Mouse (Mus musculus) kidney, postnatal 25 days (tissue): Measurements from ENCODE around the gene Enpep.

Experiments used
- DNase-seq, 2 experiments: peaks; one replicate each; pipeline ENCODE4 v3.0.0; 2021; ENCODE audit warnings: mixed read lengths in 2 of 2

Gene Enpep

DNA sequence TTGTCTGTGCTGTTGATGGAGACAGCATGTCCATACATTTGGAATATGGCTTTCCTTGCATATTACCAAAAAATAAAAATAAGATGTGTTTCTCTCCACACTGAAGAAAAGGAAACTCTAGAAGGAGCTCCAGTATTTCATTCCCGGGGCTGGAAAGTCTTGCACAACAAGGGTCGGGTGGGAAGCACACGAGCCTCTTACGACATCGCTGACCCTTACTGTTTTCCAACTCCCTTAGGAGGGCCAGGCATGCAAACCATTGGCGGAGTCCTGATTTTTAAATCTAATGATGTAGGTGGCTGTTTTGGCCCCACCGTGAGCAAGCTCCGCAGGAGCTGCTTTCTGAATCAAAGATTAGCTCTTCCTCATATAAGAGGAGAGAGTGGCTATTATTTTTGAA, 20.6 kb downstream of the Enpep start:
- DNase-seq: no peak

DNA sequence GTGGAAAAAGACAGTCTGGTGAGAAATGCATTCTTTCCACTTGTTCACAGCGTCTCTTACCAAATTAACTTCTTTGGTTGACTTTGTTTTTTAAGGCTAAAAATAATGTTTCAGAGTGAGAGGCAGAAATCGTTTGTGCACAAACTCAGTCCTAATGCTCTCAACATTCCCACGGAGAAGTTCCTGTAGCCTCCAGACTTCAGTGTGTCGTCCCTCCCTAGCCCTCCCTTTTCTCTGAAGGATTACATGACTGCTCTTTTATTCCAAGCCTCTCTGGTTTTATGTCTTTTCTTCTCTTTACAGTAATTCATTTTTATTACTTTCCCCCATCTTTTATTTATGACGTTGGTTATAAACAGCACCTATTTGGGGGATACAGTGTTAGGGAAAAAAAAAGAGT, 22.6 kb downstream of the Enpep start:
- DNase-seq: no peak

DNA sequence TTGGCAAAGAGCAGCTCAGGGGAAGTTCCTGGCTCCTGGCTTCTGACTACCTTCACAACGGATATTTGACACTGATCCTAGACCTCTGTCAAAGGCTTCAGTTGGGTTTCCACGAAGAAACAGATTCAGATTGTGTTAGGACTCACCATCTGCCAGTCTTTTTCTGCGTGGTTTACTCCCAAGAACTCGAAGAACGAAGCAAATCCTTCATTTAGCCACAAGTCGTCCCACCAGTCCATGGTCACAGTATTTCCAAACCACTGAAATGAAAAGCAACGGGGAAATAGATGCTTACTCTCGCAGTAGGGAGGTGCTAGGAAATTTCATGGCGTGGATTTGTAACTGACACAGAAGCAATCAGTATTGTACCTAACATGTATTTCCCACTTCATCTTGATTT, 23.6 kb downstream of the Enpep start:
- no peak for DNase-seq

DNA sequence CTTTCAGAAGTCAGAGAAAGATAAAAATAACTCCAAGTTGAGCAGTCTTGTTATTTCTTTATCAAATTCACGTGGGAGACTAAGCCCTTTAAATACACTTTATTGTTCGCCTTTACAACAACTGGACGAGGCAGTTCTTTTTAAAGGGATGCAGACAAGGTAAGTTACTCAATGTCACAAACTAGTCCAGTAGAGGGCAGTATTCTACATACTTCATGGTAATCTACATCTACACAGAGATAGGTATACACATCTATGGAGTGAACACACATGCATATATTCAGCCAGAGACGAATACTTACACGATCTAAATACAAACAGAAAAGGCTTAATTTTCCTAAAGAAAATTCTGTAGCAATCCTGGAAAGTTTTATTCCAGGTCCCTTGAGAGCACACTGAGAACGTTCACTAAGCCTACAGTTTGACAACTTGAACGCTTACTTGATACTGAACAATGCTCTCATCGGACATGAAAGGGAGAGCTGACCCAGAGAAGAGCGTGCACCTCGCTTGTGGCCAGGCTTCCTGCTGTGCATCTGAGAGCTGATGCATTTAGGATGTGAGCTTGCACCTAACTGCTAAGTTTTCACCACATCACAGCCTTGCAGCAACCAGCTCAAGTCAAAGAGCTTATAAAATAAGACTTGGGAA, 24.3 kb downstream of the Enpep start:
- no peak for DNase-seq

DNA sequence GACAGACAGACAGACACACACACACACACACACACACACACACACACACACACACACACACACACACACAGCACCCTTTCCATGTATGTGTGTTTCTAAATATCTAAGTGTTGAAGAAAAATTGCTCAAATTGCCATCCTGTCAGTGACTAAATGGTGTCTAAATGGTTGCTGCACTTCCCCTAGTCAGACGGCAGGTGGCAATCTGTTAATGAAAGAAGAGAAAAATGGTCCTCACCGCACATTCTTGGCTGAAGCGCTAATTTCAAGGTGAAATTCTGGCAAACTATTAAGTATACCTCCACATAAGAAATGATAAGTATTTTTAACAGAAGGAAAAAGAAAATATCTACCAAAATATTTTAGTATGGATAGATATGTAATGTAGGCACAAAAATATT, 28.6 kb downstream of the Enpep start:
- peak in 1 of 2 experiments; percentile 23 for DNase-seq

DNA sequence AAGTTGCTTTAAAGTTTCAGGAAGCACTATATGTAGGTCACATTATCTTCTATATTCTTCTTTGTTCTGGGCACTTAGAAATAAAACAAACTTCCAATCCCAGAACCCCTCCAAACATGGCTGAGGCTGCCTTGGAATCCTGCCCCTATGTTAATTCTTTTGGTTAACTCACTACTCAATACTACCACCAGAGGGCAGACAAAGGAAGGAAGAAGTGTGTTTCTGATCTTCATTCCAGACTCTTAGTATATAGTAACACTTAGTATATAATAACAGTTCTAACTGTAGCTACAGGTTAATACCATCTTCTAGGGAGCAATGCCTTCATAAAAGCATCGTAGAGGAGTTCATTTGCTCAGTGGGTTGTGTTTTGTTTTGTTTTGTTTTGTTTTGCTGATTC, 32.6 kb downstream of the Enpep start:
- DNase-seq: no peak

DNA sequence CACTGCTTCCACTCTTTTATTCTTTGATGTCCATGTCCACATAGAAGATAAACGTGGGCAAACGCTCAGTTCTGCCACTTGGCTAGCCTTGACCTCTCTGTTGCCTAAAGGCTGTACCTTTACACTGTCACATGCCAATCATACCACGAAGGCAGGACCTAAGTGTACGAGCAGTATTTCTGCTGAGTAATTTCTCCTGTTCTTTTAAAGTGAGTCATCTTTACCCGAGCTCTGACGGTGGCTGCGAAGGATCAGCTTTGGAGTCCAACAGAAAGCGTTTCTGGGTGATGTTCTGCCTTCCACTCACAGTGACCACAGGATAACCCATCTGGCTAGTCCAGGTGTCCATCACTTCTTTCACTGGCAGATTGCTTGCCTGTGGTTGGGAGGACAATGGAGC, 33.9 kb downstream of the Enpep start:
- DNase-seq: no peak

DNA sequence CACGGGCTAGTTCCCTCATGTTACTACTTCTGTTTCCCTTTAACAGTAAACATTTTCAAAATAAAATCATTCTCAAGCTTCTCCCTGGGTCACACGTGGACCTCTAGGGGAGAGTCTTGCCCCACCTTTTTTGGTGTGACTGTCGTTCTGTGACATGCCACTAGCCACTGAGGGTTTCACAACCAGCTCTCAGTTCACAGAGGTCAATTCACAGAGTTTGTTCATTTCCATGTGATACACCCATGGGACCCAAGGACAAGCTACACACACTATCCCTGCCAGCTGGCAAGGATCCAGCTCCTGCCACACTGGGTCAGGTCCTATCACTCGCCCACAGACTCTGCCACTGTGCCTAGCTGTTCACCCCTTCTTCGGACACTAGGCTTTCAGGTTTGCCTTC, 35.5 kb downstream of the Enpep start:
- peak; percentile 62 to 80 for DNase-seq

DNA sequence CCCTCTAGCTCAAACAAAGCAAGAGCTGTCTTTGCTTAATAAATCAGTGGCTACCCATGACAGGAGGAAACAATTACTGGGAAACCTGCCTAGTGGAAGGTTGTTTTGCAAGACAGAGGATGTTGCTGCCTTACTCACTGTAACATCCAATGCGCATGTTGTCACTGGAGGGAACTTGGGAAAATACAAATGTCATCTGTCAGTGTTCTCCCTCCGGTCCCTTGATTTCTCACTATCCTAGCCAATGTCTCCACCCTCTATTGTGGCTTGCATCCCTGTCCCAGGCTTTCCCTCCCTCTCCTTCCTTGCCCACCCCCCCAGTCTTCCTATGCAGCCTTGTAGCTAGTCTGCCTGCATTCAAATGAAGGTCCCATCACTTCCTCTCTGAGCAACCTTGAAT, 36.6 kb downstream of the Enpep start:
- peak; percentile 17 to 44 for DNase-seq

DNA sequence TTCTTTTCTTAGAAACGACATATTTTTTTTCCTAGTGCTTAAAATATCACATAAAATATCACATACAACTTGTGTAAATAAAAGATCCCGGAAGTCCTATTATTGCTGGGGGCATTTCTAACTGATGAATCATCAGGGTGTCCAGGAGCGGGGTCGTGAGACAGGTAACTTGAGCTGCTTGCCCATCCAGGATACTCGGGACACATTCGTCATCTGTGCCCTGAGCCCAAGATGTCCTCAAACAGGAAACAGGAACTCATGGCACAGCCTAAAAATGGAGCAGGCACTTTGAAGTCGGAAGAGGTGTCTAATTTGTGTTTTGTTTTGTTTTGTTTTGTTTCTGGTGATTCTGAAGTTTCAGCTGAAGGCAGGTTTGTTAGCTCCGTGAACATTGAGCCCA, 43.0 kb downstream of the Enpep start:
- peak; percentile 38 to 73 for DNase-seq

DNA sequence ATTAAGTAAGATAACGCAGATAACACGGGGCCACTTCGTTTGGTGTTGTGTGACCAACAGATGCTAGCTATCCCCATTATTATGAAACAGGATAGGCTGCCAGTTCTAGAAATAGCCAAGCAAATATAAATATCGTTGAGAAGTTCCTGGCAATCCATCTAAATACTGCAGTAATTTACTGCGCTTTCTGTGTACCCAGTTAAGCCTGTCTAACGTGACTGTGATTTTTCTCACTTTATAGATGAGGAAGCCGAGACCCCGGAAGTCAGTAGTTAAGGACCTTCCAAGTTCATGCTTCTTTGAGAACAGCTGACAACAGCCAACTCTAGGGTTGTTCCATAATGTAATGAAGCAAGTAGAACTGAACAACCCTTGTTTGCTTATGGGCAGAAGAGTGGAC, 45.4 kb downstream of the Enpep start:
- no peak for DNase-seq

DNA sequence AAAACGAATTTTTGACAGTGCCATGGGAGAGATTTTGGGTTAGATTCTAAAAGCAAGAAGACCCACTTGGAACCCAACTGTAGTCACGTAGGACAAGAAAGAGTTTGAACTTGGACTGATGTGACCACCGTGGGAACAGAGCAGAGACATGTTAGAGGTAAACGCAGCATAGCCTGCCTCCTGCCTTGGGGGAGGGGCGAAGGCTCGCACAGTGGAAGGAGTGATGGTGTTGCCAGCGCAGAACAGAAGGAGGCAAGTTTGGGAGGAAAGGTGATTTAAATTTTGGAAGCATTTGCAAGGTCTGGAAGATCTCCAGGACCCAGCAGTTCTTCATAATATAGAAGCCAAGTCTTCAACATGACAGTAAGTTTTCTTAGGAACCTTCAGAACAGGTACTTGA, 46.1 kb downstream of the Enpep start:
- no peak for DNase-seq

DNA sequence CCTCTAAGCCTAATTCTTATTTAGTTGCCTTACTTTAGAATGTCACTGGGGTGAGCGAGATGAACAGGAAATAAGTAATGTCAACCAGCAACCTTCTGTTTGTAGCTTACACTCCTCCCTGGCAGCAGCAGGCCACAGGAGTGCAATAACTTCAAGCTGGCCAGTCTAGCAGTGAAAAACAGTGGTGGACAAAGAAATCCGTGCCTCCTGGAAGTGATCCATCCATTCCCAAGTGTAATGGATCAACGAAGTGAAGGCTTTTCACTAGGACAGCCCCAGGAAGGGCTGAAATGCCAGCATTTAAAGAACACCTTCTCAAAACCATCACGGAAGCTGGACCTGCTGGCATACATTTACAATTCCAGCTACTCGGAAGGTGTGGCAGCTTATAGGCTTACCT, 48.2 kb downstream of the Enpep start:
- DNase-seq: no peak

DNA sequence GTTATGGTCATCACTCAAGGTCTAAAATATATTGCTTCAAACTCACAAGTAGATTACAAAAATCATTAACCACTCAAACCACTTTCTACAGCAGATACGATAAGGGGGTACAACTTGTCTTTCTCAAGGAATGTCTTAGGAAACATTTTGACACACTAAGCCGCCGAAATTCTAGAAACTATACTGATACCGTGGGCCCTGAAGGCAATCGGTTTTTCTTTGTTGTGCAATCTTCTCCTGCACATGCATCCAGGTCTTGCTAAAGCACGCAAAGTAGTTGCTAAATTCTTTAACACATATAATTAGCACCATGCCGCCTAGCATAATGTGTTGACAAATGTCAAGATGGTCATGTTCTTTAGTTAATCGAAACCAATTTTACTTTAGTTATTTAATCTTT, 53.1 kb downstream of the Enpep start:
- DNase-seq: no peak

DNA sequence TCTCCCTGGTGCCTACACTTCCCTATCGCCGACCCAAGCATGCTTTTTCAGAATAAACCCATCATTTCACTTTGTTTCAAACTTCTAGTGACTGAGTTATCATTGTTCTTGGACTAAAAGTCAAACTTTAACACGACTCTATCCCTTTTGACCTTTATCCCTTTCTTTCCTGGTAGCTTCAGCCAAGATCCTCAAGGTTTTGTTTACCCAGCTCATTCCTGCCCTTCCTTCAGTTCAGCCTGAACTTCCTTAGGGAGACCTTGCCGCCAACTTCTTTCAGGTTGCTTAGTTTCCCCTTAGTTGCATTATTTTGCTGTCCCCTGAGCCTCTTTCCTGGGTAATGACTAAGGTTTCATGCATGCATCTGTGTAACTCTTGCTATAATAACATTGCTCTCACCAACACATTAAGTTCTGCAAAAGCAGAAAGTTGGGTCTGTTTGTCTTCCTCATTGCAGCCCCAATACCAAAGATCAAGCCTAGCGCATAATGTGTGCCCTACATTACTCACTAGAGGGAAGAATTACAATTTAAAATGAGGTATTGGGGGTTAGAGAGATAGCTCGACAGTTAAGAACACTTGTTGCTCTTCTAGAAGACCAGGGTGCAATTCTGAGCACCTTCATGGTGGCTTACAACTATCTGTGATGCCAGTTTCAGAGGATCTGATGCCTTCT, 59.2 kb downstream of the Enpep start:
- DNase-seq: peak; percentile 23 to 44

DNA sequence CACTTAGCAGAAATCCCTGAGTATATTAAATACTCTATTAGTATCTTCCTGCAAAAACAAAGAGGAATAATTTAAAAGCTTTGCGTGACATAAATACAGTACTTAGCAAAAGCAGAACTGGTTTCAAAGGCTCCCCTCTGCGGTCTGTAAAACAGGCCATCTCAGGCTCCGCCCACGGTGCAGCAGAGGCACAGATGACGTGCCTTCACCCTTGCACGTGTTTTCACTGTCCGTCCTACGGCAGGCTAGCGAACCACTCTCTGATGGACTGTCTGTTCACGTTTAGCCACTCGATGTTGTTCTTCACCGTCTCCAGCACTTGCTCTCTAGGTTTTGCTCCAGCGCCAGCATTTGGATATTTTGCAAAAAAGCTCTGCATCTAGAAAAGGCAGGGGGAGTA, 62.5 kb downstream of the Enpep start:
- DNase-seq: no peak

DNA sequence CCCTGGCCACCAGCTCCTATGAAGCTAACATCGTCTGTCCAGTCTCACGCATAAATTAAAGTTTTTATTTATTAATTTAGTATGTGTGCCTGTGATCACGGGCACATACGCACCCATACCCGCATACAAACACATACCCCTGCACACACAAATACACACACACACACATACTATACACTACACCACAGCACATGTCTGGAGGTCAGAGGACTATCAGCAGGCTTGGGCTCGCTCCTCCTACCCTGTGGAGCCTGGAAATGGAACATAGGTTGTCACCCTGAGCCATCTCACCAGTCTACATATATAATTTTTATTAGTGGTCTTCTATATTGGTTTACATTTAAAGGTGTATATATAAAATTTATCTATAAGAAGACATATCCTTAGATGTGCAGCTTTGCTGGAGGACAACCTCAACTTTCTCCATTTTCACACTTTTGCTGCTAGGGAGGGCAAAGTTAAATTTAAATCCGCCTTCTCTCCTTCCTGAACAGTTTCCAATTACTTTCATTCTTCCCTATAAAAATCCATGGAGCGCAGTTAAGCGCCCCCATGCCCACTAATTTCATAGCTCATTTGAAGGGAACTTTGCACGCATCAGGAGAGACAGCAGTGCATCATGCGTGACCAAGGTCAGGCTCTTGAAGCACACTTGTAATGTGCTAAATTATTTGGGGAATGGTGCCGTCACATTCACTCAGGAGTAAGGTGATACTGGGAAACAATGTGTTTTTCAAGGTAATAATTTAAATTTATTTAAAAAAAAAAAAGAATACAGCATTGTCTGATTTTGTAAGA, 63.4 kb downstream of the Enpep start:
- DNase-seq: peak in 1 of 2 experiments; percentile 24

DNA sequence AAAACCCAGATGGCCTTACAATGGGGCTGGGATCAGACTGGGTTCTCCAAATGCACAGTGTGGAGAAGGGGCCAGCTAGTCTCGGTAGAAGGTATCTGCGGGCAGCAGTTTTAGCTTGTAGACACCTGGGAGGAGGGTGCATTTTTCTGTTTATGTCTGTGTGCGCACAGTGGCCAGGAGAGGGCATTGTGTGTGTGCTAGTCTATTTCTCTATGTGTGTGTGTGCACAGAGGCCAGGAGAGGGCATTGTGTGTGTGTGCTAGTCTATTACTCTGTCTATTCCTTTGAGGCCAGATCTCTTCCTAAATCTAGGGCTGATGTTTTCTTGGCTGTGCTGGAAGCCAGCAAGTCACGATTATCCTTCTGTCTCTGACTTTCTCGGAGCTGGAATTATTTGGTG, 74.0 kb downstream of the Enpep start:
- no peak for DNase-seq

DNA sequence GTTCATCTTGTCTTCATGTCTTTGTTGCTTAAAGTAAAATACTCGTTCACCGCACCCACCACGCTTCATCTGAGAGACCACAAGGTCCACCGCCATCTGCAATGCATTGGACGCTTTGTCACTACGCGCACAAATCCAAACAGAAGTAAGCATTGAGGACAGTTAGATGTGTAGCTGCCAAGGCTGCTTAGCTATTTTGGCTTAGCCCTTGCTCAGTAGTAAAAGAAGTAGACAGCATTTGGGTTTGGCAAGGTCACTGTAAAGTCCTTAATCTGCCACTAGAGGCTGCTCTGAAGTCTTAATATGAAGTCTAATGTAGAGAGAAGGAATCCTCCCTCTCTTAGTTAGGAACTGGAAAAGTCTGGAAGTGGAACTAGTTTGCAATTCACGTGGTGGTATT, 75.8 kb downstream of the Enpep start:
- DNase-seq: peak in 1 of 2 experiments; percentile 6

DNA sequence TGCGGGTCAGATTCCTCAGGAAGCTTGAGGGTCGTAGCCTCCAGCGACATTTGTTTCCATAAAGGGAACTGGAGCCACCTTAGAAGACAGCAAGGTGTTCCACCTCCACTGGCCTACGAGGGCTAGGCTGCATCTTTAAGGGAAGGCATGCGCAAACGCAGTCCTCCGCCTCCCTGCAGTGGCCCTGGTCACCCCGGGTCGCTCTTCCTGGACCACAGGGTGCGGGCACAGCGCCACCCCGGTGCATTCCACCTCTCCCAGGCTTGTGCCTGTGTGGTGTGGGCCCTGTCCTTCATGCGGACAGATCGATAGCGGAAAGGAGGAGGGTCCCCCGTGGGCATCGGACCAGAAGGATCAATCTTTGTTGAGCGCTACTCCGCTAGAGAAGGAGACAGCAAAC, 76.2 kb downstream of the Enpep start:
- DNase-seq: no peak

DNA sequence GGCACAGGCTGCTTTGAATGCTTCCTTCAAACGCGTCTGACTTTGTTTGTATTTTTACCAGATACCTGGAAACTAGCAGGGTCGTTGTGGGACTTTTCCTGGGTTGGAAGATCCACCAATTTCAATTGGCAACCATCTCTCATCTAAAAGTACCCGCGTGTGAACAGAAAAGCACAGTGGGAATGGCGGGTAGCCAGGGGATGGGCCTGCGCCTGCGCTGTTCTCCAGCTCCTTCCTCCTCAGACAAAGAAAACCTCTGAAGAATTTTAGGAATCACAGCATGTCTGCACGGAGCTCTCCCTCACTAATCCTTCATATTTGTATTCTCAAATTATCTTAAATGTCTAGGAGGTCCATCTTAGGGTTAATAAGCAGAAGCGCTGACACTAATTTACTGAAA, 78.3 kb downstream of the Enpep start:
- DNase-seq: no peak

DNA sequence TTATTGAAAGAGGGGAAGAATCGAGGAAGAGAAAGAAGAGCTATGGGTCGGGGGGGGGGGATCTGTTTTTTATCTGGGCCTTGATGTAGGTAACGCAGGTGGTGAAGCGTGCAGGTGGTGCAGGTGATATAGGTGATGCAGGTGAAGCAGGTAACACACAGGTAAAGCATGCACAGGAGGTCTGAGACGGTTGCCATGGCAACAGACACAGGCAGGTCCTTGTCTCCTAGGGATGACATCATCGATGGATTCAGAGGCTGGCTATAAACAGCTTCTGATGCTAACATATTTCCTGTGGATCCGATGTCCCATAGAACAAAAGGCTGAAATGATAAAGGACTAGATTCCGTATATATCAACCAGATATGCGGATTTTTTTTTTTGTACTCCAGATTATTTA, 81.5 kb downstream of the Enpep start:
- no peak for DNase-seq

DNA sequence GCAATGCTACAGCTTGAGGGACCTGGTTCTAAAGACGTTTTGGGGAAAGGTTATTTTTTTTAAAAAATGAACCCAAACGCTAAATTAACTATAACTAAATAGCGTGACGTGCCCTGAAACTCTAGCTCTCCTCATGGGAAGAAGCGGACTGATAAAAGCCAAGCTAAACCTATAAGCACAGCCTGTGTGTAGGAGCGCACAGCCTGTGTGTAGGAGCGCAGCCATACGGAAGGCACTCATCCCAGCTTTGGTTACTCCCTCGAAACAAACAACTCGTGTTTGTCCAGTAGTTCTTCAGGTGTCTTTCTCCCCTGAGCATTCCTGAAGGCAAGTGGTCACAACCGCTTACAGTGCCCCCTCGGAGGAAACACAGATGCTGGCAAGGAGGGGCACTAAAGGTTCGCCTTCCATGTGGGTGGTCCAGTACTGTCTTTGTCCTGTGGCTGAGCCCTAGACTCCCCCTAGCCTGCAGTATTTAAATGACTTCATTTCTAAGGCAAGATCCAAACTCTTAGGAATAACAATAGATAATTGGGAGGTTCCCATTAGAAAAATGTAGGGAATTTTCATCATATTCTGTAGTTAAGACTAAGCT, 93.8 kb downstream of the Enpep start:
- no peak for DNase-seq

DNA sequence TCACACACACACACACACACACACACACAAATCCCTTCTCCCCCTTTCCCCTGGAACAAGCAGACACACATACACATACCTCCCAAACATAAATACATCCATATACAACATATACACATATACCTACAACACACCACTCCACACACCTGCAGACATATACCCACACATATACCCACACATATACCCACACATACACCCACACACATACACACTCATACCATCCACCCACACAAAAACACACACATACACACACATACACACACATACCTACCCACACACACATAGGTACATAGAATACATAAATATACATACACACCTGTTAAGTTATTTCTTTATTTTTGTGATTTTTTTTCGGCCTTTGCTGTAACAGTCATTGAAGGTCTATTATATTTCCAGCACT, 94.5 kb downstream of the Enpep start:
- DNase-seq: no peak
